Mouse (Mus musculus): ENCODE measurements around the gene Cyp8b1. TPM values are rescaled to one million over a fixed set of nuclear protein-coding genes. Genes with fewer than 3 reads are reported as not detected.

Gene Cyp8b1
- polyA plus RNA-seq, 1 experiment from 2014 or later = 0.63 TPM

DNA sequence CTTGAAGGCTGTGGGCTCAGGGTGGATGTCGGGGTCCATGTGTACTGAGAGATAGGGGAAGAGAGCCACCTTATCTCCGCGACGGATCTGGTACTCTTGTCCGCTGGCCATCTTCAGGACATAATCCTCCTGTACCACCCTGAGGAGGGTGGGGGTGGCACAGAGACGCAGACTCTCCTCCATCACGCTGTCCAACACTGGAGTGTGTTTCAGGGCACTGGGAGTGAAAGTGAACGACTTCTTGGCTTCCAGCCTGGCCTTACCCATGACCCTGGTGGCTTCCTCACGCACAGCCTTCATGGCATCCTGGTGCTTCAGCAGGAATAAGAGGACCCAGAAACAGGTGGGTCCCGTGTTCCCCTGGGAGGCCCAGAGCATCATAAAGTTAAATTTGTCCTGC, 1.0 kb downstream of the Cyp8b1 start:
- 68% methylated on average over 10 of the region's 10 CpGs for WGBS (ENCODE audit: insufficient replicate concordance)
- 0 out of 2 replicates have a peak, but pooled peaks cover 3% of the 10 kb centered on the region for H3K4me1 ChIP-seq (replicated peaks)
- no peak overlapping the region for H3K4me3 ChIP-seq (replicated peaks)
- no peaks in the 10 kb centered on the region for H3K9me3 ChIP-seq (replicated peaks)
- ATAC-seq (ENCODE audit: low read depth) = no peak
- no peak for DNase-seq
- H3K4me2 ChIP-seq = no peak overlapping the region
- no peak overlapping the region for H3K9ac ChIP-seq
- H3K27me3 ChIP-seq = no peaks in the 10 kb centered on the region
- H3K27ac ChIP-seq = no peak overlapping the region
- no peaks in the 10 kb centered on the region for H3K36me3 ChIP-seq

DNA sequence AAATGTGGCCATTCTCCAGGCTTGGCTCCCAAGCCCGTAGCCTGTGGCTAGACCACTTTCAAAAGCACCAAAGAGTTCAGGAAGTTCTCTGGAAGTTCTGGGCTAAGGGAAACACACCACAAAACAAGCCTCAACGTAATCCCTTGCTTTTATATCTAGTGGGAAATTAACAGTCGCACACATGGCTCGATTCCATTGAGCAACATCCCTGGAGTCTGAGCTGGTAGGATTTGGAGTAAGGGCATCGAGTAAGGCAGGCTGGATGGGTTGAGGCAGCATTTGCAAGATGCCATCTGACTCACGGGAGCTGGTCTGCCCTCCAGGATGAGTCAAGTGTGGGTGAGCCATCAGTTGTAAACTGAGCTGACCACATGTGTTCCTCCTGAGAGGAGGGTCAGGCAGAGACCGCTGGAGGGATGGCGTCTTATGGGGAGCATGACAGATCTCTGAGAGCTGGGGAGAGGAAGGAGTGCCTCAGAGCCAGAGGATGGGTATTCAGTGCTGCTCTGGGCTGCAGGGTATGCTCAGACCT, 1.8 kb downstream of the Cyp8b1 start:
- DNase-seq = no peak
- Histone ChIP-seq H3K27me3 (no peaks in the 10 kb centered on the region), H3K27ac (no peak overlapping the region), H3K4me1 (replicated peaks) (0 out of 2 replicates have a peak, but pooled peaks cover 3% of the 10 kb centered on the region), H3K9ac (no peak overlapping the region), H3K4me3 (replicated peaks) (no peak overlapping the region), H3K9me3 (replicated peaks) (no peaks in the 10 kb centered on the region), H3K36me3 (no peaks in the 10 kb centered on the region), H3K4me2 (no peak overlapping the region)
- WGBS (ENCODE audit: insufficient replicate concordance) = 58% methylated on average over 8 of the region's 8 CpGs
- ATAC-seq (ENCODE audit: low read depth) = no peak

DNA sequence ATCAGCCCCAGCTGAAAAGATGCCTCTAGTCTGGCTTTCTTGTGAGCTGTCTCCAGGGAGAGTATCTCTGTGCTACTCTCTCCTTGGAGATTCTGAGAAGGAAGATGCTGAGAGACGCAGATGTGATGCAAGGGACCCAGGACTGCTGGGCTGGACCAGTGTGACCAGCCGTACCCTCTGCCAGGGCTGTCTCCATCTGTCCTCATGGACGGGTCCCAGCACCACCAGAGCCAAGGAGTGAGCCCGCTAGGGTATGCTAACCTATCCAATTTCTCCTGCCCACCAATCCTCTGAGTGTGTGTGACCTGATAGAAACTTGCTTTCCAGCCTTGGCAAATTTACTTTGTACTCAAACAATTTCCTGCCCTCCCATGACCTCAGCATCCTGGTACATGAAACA, 3.3 kb downstream of the Cyp8b1 start:
- DNase-seq = no peak
- no peak overlapping the region for H3K4me2 ChIP-seq

DNA sequence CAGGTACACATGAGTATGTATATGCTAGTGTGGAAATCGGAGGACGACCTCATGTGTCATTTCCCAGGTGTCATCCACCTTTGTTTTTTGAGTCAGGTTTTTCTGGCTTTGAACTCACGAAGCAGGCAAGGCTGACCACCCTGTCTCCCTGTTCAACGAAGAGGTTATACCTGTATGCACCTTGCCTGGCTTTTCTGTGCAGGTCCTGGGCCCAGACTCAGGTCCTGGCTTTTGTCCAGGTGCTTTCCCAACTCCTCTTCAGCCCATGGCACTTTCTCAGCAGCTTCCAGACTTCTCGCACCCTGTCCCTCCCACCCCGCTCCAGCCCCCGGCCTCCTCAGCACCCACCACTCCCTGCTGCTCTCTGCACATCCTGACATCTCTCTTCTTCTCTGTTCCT, 4.9 kb downstream of the Cyp8b1 start:
- 64% methylated on average over 7 of the region's 7 CpGs for WGBS (ENCODE audit: insufficient replicate concordance)
- Histone ChIP-seq H3K9ac (no peak overlapping the region), H3K4me2 (no peak overlapping the region), H3K4me1 (replicated peaks) (0 out of 2 replicates have a peak, but pooled peaks cover 3% of the 10 kb centered on the region), H3K4me3 (replicated peaks) (no peak overlapping the region), H3K9me3 (replicated peaks) (no peaks in the 10 kb centered on the region), H3K27ac (no peak overlapping the region), H3K27me3 (no peaks in the 10 kb centered on the region), H3K36me3 (no peaks in the 10 kb centered on the region)
- ATAC-seq (ENCODE audit: low read depth) (no peak), DNase-seq (no peak)

More for the DNA sequence above, 3.3 kb downstream of the Cyp8b1 start:
- no peak overlapping the region for H3K4me3 ChIP-seq (replicated peaks)
- no peak for ATAC-seq (ENCODE audit: low read depth)
- WGBS (ENCODE audit: insufficient replicate concordance) = 71% methylated on average over 4 of the region's 4 CpGs
- 0 out of 2 replicates have a peak, but pooled peaks cover 3% of the 10 kb centered on the region for H3K4me1 ChIP-seq (replicated peaks)
- no peaks in the 10 kb centered on the region for H3K9me3 ChIP-seq (replicated peaks)
- no peaks in the 10 kb centered on the region for H3K36me3 ChIP-seq
- H3K27ac ChIP-seq = no peak overlapping the region
- no peak overlapping the region for H3K9ac ChIP-seq
- no peaks in the 10 kb centered on the region for H3K27me3 ChIP-seq

DNA sequence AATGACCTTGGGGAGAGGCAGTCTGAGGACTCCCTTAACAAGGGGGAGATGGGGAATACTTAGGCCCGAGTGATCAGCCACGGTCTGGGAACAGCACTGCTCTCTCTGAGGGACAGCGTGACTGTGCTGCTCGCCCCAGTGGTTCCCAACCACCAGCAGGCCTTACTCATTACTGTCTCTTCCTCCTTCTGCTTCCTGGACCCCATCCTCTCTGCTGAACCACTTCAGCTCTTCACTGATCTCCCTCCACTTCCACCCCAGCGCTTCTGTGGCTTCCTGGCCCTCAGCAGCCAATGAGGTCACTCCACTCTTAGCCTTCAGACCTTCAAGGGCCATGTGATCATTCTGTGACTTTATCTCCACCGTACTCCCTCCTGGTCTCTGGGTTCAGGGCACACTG, 6.5 kb downstream of the Cyp8b1 start:
- Histone ChIP-seq H3K4me2 (no peak overlapping the region), H3K36me3 (no peaks in the 10 kb centered on the region), H3K4me3 (replicated peaks) (no peak overlapping the region), H3K27me3 (no peaks in the 10 kb centered on the region), H3K27ac (no peak overlapping the region), H3K9ac (no peak overlapping the region), H3K4me1 (replicated peaks) (no peaks in the 10 kb centered on the region), H3K9me3 (replicated peaks) (no peaks in the 10 kb centered on the region)
- 18% methylated on average over 6 of the region's 6 CpGs for WGBS (ENCODE audit: insufficient replicate concordance)
- ATAC-seq (ENCODE audit: low read depth) = no peak
- DNase-seq = no peak

DNA sequence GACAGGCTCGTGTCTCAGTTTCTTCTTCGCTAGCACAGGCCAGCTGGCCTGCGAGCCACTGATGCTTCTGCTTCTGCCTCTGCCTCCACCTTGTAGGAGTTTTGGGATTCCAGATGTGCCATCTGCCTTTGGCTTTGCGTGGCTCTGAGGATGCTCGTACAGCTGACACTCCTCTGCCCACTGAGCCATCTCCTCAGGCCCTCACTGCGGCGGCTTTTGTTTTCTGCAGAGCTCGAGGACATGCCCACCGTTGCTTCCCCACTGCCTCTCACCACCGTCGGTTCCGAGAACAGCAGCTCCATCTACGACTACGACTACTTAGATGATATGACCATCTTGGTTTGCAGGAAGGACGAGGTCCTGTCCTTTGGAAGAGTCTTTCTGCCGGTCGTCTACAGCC, 7.8 kb downstream of the Cyp8b1 start:
- no peaks in the 10 kb centered on the region for H3K27me3 ChIP-seq

DNA sequence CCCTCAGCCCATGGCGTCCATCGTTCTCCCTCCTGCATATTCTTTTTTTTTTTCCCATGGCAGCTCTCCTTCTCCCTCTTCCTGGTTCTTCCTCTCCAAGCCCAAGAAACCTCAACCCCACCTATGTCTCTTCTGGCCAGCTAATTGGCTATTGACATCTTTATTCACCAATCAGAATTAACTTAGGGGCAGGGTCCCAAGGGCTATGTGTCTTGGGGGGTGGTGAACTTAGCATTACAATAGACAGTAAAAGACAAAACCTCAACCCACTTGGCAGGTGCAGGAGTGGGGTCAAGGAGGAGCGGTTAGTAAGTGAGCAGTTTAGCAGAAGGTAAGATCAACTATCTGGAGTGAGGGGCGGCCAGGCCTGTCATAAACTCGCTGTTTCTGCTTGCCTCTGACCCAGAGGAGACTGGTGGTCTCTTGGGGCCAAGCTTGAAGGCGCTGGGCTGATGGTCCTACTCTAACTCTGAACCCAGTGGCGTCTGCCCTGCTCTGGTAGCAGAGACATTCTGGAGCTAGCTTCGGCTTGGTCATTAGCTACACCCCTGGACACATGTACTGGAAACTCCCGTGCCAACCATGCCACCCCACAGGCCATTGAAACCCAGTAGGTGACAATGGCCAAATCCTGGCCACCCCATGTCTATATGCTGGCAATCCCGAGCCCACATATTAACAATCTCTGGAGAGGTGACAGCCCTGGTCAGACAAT, 8.6 kb downstream of the Cyp8b1 start:
- no peaks in the 10 kb centered on the region for H3K9me3 ChIP-seq (replicated peaks)
- H3K4me3 ChIP-seq (replicated peaks) = no peak overlapping the region
- no peaks in the 10 kb centered on the region for H3K27me3 ChIP-seq
- H3K4me2 ChIP-seq = no peak overlapping the region
- no peak for DNase-seq
- no peak for ATAC-seq (ENCODE audit: low read depth)
- H3K36me3 ChIP-seq = no peaks in the 10 kb centered on the region
- H3K4me1 ChIP-seq (replicated peaks) = no peaks in the 10 kb centered on the region
- WGBS (ENCODE audit: insufficient replicate concordance) = 64% methylated on average over 10 of the region's 10 CpGs
- no peak overlapping the region for H3K27ac ChIP-seq
- no peak overlapping the region for H3K9ac ChIP-seq

More for the DNA sequence above, 7.8 kb downstream of the Cyp8b1 start:
- Histone ChIP-seq H3K4me2 (no peak overlapping the region), H3K36me3 (no peaks in the 10 kb centered on the region), H3K9ac (no peak overlapping the region), H3K9me3 (replicated peaks) (no peaks in the 10 kb centered on the region), H3K27ac (no peak overlapping the region), H3K4me1 (replicated peaks) (no peaks in the 10 kb centered on the region), H3K4me3 (replicated peaks) (no peak overlapping the region)
- 80% methylated on average over 17 of the region's 17 CpGs for whole genome bisulfite sequencing (ENCODE audit: insufficient replicate concordance)
- ATAC-seq (ENCODE audit: low read depth) = no peak
- no peak for DNase-seq

DNA sequence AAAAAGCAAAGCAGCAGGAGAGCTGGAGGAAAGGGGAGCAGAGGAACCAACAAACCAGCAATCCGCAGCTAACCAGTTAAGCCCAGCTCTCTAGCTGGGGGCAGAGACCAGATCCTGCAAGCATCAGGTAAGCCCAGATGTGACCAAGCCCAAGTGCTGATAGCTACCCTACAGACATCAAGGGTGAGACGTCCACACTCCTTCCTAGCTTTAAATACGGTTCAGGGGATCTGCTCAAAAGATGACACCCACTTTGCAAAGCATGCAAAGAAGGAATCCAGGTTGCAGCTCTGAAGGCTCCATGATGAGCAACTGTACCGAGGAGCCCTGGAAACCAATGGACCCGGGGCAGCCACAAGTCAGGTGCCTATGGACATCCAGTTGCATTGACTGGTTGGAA, 9.6 kb downstream of the Cyp8b1 start:
- no peaks in the 10 kb centered on the region; the same call in 1 of the 2 replicates for H3K4me1 ChIP-seq (replicated peaks)
- 62% methylated on average over 5 of the region's 5 CpGs for WGBS (ENCODE audit: insufficient replicate concordance)
- DNase-seq (no peak), ATAC-seq (ENCODE audit: low read depth) (no peak)
- no peaks in the 10 kb centered on the region for H3K9me3 ChIP-seq (replicated peaks)
- H3K27me3 ChIP-seq = no peaks in the 10 kb centered on the region
- H3K4me2 ChIP-seq = no peak overlapping the region
- no peaks in the 10 kb centered on the region for H3K36me3 ChIP-seq
- no peak overlapping the region for H3K9ac ChIP-seq
- H3K4me3 ChIP-seq (replicated peaks) = no peak overlapping the region
- H3K27ac ChIP-seq = no peak overlapping the region

DNA sequence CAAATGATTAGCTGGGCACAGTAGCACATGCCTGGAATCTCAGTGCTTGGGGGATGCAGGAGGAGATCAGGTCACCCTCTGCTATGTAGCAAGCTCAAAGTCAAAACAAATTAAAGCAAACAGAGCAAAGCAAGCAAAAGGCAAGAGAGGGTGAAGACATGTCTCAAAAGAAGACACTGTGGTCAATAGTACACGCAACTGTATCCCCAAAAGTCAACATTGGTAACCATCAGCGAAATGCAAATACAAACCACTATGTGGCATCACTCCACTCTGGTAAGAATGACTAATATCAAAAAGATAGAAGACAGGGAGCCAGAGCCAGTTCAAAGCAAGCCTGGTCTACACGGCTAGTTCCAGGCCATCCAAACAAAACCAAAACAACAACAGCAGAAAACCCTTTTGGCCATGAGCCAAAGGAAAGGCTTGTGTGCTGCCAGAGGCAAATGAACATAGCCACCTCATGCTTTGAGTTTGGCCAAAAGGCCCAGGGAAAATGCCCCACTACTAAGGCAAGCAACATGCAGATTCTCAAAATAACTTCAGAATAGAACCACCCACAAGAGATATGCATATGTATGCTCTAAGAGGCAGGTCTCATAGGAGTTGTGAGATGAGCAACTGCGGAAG, 10.4 kb downstream of the Cyp8b1 start:
- Histone ChIP-seq H3K27me3 (no peaks in the 10 kb centered on the region), H3K36me3 (no peaks in the 10 kb centered on the region), H3K27ac (no peak overlapping the region), H3K9me3 (replicated peaks) (no peaks in the 10 kb centered on the region), H3K4me3 (replicated peaks) (no peak overlapping the region), H3K4me1 (replicated peaks) (no peaks in the 10 kb centered on the region; the same call in 1 of the 2 replicates), H3K9ac (no peak overlapping the region), H3K4me2 (no peak overlapping the region)
- WGBS (ENCODE audit: insufficient replicate concordance) = 68% methylated on average over 4 of the region's 4 CpGs
- no peak for DNase-seq
- no peak for ATAC-seq (ENCODE audit: low read depth)

DNA sequence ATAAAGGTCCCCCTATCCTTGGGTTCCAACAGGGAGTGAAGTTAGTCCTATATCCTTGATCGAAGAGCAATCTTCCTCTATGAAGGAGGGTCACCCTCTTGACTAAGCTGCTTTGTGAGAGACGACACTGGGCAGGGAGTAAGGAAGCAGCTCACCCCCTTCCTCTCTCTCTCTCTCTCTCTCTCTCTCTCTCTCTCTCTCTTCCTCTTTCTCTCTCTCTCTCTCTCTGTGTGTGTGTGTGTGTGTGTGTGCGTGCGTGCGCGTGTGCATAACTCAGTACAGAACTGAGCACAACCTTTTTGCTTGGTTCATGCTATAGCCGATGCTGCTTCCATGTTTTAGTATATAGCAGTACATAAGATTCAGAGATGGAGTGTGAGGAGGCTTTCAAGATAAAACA, 11.2 kb downstream of the Cyp8b1 start:
- no peak for ATAC-seq (ENCODE audit: low read depth)
- H3K4me1 ChIP-seq (replicated peaks) = no peaks in the 10 kb centered on the region; the same call in 1 of the 2 replicates
- no peaks in the 10 kb centered on the region for H3K9me3 ChIP-seq (replicated peaks)
- no peaks in the 10 kb centered on the region for H3K27me3 ChIP-seq
- H3K4me2 ChIP-seq = no peak overlapping the region
- H3K9ac ChIP-seq = no peak overlapping the region
- WGBS (ENCODE audit: insufficient replicate concordance) = 63% methylated on average over 7 of the region's 7 CpGs
- no peak for DNase-seq
- no peak overlapping the region for H3K4me3 ChIP-seq (replicated peaks)
- no peaks in the 10 kb centered on the region for H3K36me3 ChIP-seq
- no peak overlapping the region for H3K27ac ChIP-seq

DNA sequence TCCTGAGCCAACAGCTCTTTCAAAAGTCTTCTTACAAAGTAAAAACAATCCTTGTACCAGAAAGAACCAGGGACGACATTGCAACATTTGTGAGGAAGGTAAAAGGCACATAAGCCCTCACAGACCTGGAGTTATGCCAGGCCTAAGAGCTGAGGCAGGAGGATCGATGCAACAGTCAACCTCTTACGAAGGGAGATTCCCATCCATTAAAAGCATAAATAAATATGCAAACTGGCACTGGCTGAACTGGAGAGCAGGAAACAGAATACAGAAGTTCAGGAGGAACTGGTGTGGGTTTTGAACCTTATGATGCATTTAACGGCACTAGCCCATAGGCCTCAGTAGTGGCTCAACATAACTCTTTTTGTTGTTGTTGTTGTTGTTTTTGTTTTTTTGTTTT, 11.8 kb downstream of the Cyp8b1 start:
- Histone ChIP-seq H3K4me3 (replicated peaks) (no peak overlapping the region), H3K27ac (no peak overlapping the region), H3K4me2 (no peak overlapping the region), H3K27me3 (no peaks in the 10 kb centered on the region), H3K36me3 (no peaks in the 10 kb centered on the region), H3K9ac (no peak overlapping the region), H3K9me3 (replicated peaks) (no peaks in the 10 kb centered on the region), H3K4me1 (replicated peaks) (no peaks in the 10 kb centered on the region; the same call in 1 of the 2 replicates)
- DNase-seq (no peak), ATAC-seq (ENCODE audit: low read depth) (no peak)
- WGBS (ENCODE audit: insufficient replicate concordance) = 65% methylated on average over 4 of the region's 4 CpGs
